Mouse (Mus musculus): ENCODE results near the gene Polr3b. TPM values are rescaled to one million over a fixed set of nuclear protein-coding genes. Genes with fewer than 3 reads are reported as not detected.

Polr3b gene
- total RNA-seq, 2 experiments from 2014 or later, result 15.0 to 16.3 TPM

- DNase-seq (ENCODE audit: low spot score in 2 of 2), result no peak
These were observed 136.7 kb downstream of the Polr3b start for GRCm38 (mm10) chr10:84758483-84759431.

DNA sequence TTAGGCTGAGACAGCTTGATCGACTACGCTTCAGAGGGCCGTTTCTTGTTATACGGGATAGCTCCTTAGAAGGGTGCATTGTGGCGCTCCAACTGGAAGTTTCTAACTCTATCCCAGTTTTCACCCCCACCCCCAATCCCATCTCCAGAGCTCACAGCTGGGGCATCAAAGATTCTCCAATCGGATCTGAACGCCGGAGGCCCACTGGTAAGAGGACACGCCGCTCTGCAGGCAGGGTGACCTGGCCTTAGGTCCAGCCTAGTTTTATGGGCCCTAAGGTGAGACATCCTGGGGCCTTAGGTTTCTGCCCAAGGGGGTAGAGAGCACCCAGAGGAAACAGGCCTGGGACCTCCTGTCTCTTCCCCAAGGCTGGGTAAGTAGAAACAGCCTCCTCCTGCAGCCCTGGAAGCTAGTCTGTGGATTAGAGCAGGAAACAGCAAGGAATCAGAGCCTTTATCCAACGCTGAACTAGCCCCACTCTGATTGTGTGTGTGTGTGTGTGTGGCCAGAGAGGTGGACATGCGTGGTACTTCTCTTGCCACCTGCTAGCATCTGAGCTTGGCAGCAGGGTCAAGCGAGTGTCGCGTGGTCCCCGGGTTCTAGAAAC lies 137.5 kb downstream of the Polr3b start:
- DNase-seq (ENCODE audit: low spot score in 2 of 2), result no peak

GRCm38 (mm10) chr10:84760118-84761111 lies 138.3 kb downstream of the Polr3b start:
- no peak for DNase-seq (ENCODE audit: low spot score in 2 of 2)

DNA sequence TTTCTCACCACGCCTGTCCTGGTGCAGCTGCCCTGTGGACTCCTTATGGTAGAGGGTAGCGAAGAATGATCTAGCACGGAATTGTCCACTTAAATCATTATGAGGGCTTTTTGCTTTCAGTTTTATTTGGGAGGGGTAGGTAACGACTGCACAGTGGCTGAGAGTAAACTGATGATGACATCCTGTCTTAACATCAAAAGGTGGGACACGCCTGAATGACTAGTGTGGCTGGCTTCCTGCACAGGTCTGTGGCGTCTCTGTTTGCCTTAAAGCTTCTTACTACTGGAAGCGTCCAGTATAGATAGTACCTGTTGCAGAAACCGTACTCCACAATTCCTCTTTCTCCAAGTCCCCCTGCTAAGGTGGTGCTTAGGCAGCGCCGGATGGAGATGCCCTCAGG lies 146.7 kb downstream of the Polr3b start:
- no peak for DNase-seq (ENCODE audit: low spot score in 2 of 2)

DNA sequence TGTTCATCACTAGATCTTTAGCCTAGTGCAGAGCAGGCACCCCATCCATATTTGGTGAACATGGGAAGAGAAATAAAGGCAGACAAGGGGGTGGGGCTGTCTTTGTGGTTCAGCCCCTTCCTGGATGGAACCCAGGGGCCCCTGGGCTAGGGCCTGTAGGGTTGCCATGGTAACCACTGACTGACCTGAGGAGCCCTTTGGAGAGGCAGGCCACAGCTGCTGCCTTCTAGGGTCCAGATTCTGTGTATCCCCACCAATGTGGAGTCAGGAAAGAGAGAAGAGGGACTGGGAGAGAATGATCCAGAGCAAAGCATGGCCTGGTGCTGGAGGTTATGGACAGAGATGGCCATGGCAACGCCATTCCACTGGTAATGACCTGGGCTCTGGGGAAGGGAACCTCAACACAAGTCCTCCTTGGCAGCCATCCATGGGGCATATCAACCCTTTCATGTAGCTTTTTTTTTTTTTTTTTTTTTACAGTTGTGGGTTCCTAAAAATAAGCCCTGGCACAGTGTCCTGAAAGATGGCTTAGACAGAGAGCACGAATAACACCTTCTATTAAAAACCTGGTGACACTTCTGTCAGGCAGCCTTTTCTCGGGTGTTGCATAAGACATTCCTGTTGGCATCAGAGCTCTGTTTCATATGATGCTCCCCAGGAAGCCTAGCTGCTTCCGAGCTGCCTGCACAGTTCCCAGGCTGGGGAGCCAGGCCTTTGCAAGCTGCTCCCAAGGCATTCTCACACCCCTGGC lies 150.5 kb downstream of the Polr3b start:
- DNase-seq (ENCODE audit: low spot score in 2 of 2), result no peak

DNA sequence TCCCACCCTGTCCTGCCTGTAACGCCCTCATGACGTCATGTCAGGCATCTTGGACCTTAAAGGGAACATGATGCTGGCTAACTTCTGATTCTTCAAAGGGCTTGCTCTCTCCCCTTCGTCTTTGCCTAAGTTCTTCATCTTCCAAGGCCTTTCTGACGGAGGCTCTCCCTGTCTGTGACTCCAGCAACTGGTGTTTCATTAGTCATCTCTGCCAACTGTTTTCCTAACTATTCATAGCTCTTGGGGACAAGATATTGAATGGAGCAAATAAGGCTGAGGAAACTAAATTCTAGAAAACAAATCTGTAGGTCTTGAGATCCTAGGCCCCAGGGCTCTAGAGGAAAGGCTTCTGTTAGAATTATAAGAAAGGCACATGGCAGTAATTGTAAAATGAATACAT lies 151.8 kb downstream of the Polr3b start:
- no peak for DNase-seq (ENCODE audit: low spot score in 2 of 2)

- DNase-seq (ENCODE audit: low spot score in 2 of 2), result no peak
These were observed 152.5 kb downstream of the Polr3b start for GRCm38 (mm10) chr10:84774573-84774972.

Other genes starting within 250 kb of the Polr3b start
- gene Nuak1, start 181.7 kb upstream of the Polr3b start, total RNA-seq (2021), result 10 to 100 TPM; 87.8 to 89.7 TPM
- gene Ckap4, start 88.2 kb upstream of the Polr3b start, total RNA-seq (2021), result 10 to 100 TPM; 21.4 to 22.6 TPM
- gene Tcp11l2, start 45.7 kb upstream of the Polr3b start, total RNA-seq (2021), result 10 to 100 TPM; 22.4 to 25.2 TPM
- 10 to 100 TPM; 10.1 to 12.5 TPM for gene Rfx4, start 133.8 kb downstream of the Polr3b start, total RNA-seq (2021)